Mouse (Mus musculus): ENCODE measurements around the gene Sec24a. TPM values are rescaled to one million over a fixed set of nuclear protein-coding genes. Genes with fewer than 3 reads are reported as not detected.
"Not testable (repeated sequence)": the region's sequence is repeated elsewhere in the genome, so short reads cannot be mapped to it uniquely, and the experiment has no call there.

The Sec24a gene
- polyA plus RNA-seq, 1 experiment from 2014 or later = 14.6 TPM

DNA sequence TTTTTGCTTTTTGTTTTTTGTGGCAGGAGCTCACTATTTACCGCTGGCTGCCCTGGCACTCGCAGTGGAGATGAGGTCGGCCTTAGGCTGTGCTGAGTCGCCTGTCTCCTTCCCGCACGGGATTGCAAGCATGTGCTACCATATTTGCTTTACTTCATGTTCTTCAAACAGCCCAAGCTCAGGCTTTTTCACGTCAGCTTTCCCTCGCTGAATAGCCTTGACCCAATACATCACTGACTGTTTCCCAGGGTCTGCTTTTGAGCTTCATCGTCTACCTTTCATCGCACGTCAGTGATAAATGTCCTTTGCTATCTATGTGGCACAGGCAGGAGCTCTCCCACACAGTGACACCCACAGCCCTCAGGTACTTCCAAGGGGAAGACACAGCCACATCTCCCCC is 42.4 kb downstream of the Sec24a start:
- Histone ChIP-seq H3K27me3 (no peaks in the 10 kb centered on the region), H3K36me3 (peaks cover 67% of the 10 kb centered on the region), H3K27ac (no peak overlapping the region), H3K4me2 (replicated peaks) (no peak overlapping the region), H3K9me3 (no peaks in the 10 kb centered on the region), H3K4me1 (no peaks in the 10 kb centered on the region), H3K4me3 (no peak overlapping the region), H3K9ac (no peak overlapping the region)
- no peak for ATAC-seq (ENCODE audit: insufficient number of reproducible peaks, insufficient read depth, low FRiP score, low TSS enrichment)
- WGBS = 92% methylated on average over 11 of the region's 11 CpGs

- H3K4me2 ChIP-seq (replicated peaks) = no peak overlapping the region
- no peaks in the 10 kb centered on the region for H3K4me1 ChIP-seq
- peaks cover 52% of the 10 kb centered on the region for H3K36me3 ChIP-seq
- 94% methylated on average over 6 of the region's 13 CpGs for WGBS
- no peak overlapping the region for H3K4me3 ChIP-seq
- H3K27me3 ChIP-seq = no peaks in the 10 kb centered on the region
- no peak for ATAC-seq (ENCODE audit: insufficient number of reproducible peaks, insufficient read depth, low FRiP score, low TSS enrichment)
- H3K27ac ChIP-seq = no peak overlapping the region
- H3K9ac ChIP-seq = no peak overlapping the region
- no peaks in the 10 kb centered on the region for H3K9me3 ChIP-seq
Observed at GRCm38 (mm10) chr11:51707080-51707479, 56.4 kb downstream of the Sec24a start.

DNA sequence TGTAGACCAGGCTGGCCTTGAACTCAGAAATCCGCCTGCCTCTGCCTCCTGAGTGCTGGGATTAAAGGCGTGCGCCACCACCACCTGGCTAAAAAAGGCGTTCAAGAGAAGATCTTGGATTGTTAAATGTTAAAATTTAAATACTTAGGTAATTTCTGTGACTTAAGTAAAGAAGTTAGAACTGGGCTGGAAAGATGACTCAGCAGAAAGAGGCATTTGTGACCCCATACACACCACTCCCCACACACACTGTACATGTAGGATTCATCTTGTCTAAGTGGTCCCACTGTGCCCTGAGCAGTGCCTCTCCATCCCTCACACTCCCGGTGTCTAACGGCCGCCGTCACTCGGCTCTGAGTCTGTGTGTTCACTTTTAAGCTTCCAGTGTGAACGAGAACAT is 57.0 kb downstream of the Sec24a start:
- peaks cover 52% of the 10 kb centered on the region for H3K36me3 ChIP-seq
- 95% methylated on average over 10 of the region's 10 CpGs for WGBS
- no peak for ATAC-seq (ENCODE audit: insufficient number of reproducible peaks, insufficient read depth, low FRiP score, low TSS enrichment)

DNA sequence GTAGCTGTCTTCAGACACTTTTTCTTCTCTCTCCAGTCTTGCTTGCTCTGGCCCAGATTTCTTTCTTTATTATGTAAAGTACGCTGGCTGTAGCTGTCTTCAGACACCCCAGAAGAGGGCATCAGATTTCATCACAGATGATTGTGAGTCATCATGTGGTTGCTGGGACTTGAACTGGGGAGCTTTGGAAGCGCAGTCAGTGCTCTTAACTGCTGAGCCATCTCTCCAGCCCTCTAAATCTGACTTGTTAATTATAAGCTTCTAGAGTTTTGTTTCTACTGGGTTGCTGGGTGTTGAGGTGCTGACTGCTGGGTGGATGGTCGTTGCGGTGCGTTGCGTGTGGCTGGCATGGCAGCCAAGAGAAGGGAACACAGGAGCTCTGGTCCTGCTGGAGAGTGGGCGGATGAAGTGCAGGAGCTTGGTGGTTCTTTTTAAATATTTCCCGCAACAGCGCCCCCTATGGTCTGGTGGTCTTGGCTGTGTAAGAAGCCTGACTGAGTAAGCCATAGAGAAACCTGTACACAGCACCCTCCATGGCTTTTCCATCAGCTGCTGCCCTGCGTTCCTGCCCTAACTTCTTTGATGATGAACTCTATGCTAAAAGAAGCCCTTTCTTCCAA is 59.9 kb downstream of the Sec24a start:
- no peak overlapping the region for H3K27ac ChIP-seq
- H3K36me3 ChIP-seq = peaks cover 63% of the 10 kb centered on the region
- H3K4me3 ChIP-seq = no peak overlapping the region
- H3K9me3 ChIP-seq = no peaks in the 10 kb centered on the region
- no peak overlapping the region for H3K9ac ChIP-seq
- H3K27me3 ChIP-seq = no peaks in the 10 kb centered on the region
- no peak overlapping the region for H3K4me2 ChIP-seq (replicated peaks)
- ATAC-seq (ENCODE audit: insufficient number of reproducible peaks, insufficient read depth, low FRiP score, low TSS enrichment) = no peak
- WGBS = 62% methylated on average over 10 of the region's 10 CpGs
- no peaks in the 10 kb centered on the region for H3K4me1 ChIP-seq

More for the DNA sequence above, 57.0 kb downstream of the Sec24a start:
- Histone ChIP-seq H3K4me1 (no peaks in the 10 kb centered on the region), H3K9ac (no peak overlapping the region), H3K4me3 (no peak overlapping the region), H3K4me2 (replicated peaks) (no peak overlapping the region), H3K27me3 (no peaks in the 10 kb centered on the region), H3K27ac (no peak overlapping the region), H3K9me3 (no peaks in the 10 kb centered on the region)

GRCm38 (mm10) chr11:51702831-51703230 is 60.6 kb downstream of the Sec24a start:
- Histone ChIP-seq H3K27me3 (no peaks in the 10 kb centered on the region), H3K27ac (no peak overlapping the region), H3K4me3 (no peak overlapping the region), H3K4me2 (replicated peaks) (no peak overlapping the region), H3K4me1 (no peaks in the 10 kb centered on the region), H3K9ac (no peak overlapping the region), H3K36me3 (peaks cover 63% of the 10 kb centered on the region), H3K9me3 (no peaks in the 10 kb centered on the region)
- ATAC-seq (ENCODE audit: insufficient number of reproducible peaks, insufficient read depth, low FRiP score, low TSS enrichment) = no peak
- WGBS = 26% methylated on average over 3 of the region's 3 CpGs

DNA sequence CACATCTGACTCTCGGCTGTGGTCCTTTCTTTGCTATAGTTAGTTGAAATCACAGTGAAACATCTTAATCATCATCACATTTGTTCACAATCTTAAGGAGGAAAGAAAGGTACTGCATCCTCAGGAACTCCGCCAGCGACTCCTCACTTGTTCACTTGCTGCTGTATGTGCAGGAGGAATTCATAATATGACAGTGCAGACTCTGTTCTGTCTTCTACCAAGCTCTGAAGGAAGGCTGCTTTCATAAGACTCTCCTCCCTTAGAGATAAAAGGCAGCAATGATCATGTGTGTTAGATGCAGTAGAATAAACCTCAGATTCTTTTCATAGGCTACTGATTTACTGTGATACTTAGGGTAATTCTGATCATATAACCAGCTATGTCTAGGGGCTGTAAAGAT is 68.5 kb downstream of the Sec24a start:
- WGBS = 97% methylated on average over 3 of the region's 3 CpGs
- Histone ChIP-seq H3K27me3 (no peaks in the 10 kb centered on the region), H3K4me3 (no peak overlapping the region), H3K4me2 (replicated peaks) (no peak overlapping the region), H3K9ac (no peak overlapping the region), H3K27ac (no peak overlapping the region), H3K36me3 (peaks cover 37% of the 10 kb centered on the region), H3K9me3 (no peaks in the 10 kb centered on the region), H3K4me1 (no peaks in the 10 kb centered on the region)
- ATAC-seq (ENCODE audit: insufficient number of reproducible peaks, insufficient read depth, low FRiP score, low TSS enrichment) = no peak

- H3K27ac ChIP-seq; H3K9ac ChIP-seq; H3K4me3 ChIP-seq; H3K4me1 ChIP-seq; H3K9me3 ChIP-seq; H3K27me3 ChIP-seq; ATAC-seq (ENCODE audit: insufficient number of reproducible peaks, insufficient read depth, low FRiP score, low TSS enrichment); H3K36me3 ChIP-seq; H3K4me2 ChIP-seq (replicated peaks): not testable (repeated sequence)
- 68% methylated on average over 2 of the region's 3 CpGs for WGBS
Observed at GRCm38 (mm10) chr11:51690597-51690996, 72.8 kb downstream of the Sec24a start.

DNA sequence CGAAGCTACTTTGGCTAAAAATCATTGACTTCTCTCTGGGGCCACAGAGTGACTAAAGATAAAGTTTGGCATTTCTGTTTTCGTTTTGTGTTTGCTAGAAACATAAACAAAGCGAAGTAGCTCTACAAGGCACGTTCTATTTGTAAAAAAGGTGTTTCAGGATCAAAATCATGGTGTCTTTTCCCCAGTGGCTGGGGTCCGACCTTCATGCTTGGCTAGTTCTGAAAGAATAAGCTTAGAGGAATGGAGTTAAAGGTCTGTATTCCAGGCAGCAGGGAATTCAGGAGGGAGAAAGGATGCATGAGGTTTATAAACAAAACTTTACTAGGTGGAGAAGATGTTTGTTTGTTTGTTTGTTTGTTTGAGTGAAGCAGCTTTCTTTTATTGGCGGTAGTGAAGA is 74.1 kb downstream of the Sec24a start:
- Histone ChIP-seq H3K9ac (peak overlapping the region; percentile 44; the same call in 1 of the 2 replicates), H3K36me3 (peaks cover 4% of the 10 kb centered on the region), H3K27me3 (no peaks in the 10 kb centered on the region), H3K4me1 (peaks cover 8% of the 10 kb centered on the region), H3K9me3 (no peaks in the 10 kb centered on the region), H3K4me3 (peak overlapping the region; percentile 71), H3K4me2 (replicated peaks) (peak overlapping the region; percentile 66), H3K27ac (peak overlapping the region; percentile 99)
- 26% methylated on average over 6 of the region's 6 CpGs for WGBS
- ATAC-seq (ENCODE audit: insufficient number of reproducible peaks, insufficient read depth, low FRiP score, low TSS enrichment) = no peak

DNA sequence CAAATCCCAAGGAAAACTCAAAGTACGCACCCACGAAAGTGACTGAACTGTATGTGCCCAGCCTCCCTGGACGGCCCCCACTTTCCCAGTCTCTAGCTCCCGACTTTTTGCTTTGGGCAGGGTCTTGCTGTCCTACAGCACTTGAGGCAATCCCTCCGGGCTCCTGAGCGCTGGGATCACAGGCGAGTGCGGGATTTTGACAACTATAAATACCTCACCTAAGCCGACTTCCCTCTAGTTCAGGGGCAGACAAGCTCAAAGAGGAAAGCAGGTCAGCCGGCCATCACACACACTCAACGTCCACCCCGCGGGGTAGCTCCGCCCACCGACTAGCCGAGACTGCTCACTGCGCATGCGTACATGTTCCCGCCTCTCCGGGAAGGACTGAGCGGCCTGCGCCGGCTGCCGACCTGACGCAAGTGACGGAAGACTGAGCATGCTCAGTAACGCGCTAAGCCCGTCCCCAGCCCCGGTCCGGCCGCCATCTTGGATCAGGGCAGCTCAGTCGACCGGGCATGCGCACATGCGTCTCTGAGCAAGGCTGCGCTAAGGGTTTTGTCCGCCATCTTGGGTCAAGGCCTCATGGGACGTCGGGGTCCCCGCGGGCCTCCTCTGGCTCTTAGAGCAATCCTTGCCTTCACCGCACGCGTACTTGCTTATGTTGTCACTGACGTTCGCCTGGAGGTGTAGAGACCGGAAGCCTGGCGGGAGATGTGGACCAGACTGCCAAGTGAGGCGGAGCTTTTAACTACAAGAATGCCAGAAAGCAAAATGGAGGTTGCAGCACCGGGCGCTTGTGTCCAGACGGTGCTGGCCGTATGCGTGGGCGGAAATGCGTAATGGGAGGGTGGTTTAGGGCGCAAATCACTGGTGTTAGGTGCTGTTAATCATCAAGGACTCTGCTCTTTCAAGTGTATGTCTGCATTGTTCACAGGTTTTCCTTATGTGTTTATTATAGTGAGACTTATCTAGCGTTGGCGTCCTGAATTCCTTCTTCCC is 74.8 kb downstream of the Sec24a start, which contains the start of gene 0610009B22Rik:
0610009B22Rik (minus strand) TSS at position 545 of the 999 bp plus-strand sequence.
- H3K36me3 ChIP-seq = peaks cover 4% of the 10 kb centered on the region
- H3K4me1 ChIP-seq = peaks cover 8% of the 10 kb centered on the region
- H3K4me2 ChIP-seq (replicated peaks) = peak within 1 kb of the TSS; percentile 66
- H3K27me3 ChIP-seq = no peaks in the 10 kb centered on the region
- peak within 1 kb of the TSS; percentile 81 for H3K9ac ChIP-seq
- peak within 1 kb of the TSS; percentile 99 for H3K27ac ChIP-seq
- under 1% methylated on average over 60 of the region's 60 CpGs for WGBS
- peak; percentile 99 for ATAC-seq (ENCODE audit: insufficient number of reproducible peaks, insufficient read depth, low FRiP score, low TSS enrichment)
- no peaks in the 10 kb centered on the region for H3K9me3 ChIP-seq
- peak within 1 kb of the TSS; percentile 71 for H3K4me3 ChIP-seq

GRCm38 (mm10) chr11:51681976-51682374 is 81.5 kb downstream of the Sec24a start:
- no peak for ATAC-seq (ENCODE audit: insufficient number of reproducible peaks, insufficient read depth, low FRiP score, low TSS enrichment)
- H3K4me3 ChIP-seq = no peak overlapping the region
- H3K9me3 ChIP-seq = no peaks in the 10 kb centered on the region
- H3K27me3 ChIP-seq = no peaks in the 10 kb centered on the region
- H3K27ac ChIP-seq = 0 out of 2 replicates have a peak overlapping the region, but pooled peaks have one; percentile 9
- H3K9ac ChIP-seq = no peak overlapping the region
- peaks cover 4% of the 10 kb centered on the region; the same call in 1 of the 2 replicates for H3K4me1 ChIP-seq
- WGBS = 47% methylated on average over 8 of the region's 8 CpGs
- no peak overlapping the region for H3K4me2 ChIP-seq (replicated peaks)
- peaks cover 4% of the 10 kb centered on the region for H3K36me3 ChIP-seq

DNA sequence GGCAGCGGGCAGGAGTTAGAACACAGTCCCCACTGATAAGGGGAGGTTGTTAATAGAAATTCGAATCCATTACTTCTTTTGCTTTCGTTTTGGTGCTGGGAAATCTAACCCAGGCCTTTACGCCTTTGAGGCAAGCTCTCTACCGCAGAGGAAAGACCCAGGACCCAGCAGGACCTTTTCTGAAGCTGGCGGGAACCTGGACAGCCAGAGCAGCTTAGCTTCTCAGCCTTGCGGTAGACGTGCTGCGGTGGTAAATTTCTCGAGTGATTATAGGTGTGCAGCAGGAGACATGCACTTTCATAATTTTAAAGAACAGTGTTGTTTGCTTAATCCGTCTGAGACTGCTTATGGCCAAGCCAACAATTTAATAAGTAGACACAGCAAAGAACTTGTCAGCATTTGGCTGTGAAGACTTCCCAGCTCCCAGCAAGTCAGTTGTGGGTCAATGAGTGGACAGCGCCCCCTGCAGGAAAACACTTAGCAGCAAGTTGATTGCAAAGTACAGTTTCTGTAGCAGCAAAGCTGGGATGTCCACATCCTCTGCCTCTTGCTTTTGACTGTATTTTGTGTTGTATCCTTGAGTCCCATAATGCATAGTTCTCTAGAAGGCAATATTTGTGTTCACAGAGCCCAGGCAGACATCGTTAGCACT is 82.0 kb downstream of the Sec24a start:
- ATAC-seq (ENCODE audit: insufficient number of reproducible peaks, insufficient read depth, low FRiP score, low TSS enrichment) = no peak
- Histone ChIP-seq H3K4me3 (no peak overlapping the region), H3K27me3 (no peaks in the 10 kb centered on the region), H3K4me1 (peaks cover 4% of the 10 kb centered on the region; the same call in 1 of the 2 replicates), H3K9ac (no peak overlapping the region; the same call in 1 of the 2 replicates), H3K27ac (0 out of 2 replicates have a peak overlapping the region, but pooled peaks have one; percentile 9), H3K9me3 (no peaks in the 10 kb centered on the region), H3K4me2 (replicated peaks) (no peak overlapping the region), H3K36me3 (peaks cover 4% of the 10 kb centered on the region)
- WGBS = 31% methylated on average over 13 of the region's 13 CpGs

All from embryonic facial prominence, embryonic 12.5 days (tissue).